Mouse (Mus musculus) G1E (cell line): ENCODE data around the gene Serpinb6d. TPM values are rescaled to one million over a fixed set of nuclear protein-coding genes. Genes with fewer than 3 reads are reported as not detected.

Source experiments
- ATAC-seq: 2 replicates; pipeline ENCODE4 v1.8.0; 2016; ENCODE audit warnings: mild to moderate bottlenecking; ENCODE audit not compliant: insufficient number of reproducible peaks, poor library complexity, low FRiP score, severe bottlenecking; ENCODE audit errors: extremely low read depth
- DNase-seq: peaks from one replicate; pipeline ENCODE4 v3.0.0; 2012; ENCODE audit warnings: low spot score
- H3K27me3 ChIP-seq: 2 replicates; pipeline ENCODE4 v1.6.1; 2012; ENCODE audit warnings: mild to moderate bottlenecking, low read length, inconsistent platforms; ENCODE audit not compliant: insufficient read depth
- H3K36me3 ChIP-seq: replicated peaks from 2 replicates; pipeline ENCODE3; 2012; ENCODE audit warnings: mild to moderate bottlenecking, inconsistent platforms
- H3K4me1 ChIP-seq: 2 replicates; pipeline ENCODE4 v1.6.1; 2012; ENCODE audit warnings: low read depth, low read length, inconsistent platforms, mixed read lengths; ENCODE audit not compliant: insufficient read depth
- H3K4me3 ChIP-seq: 2 replicates; pipeline ENCODE4 v1.5.1; 2012; ENCODE audit warnings: low read depth, mild to moderate bottlenecking, inconsistent platforms, low read length, moderate library complexity, mixed read lengths
- H3K9me3 ChIP-seq: replicated peaks from 2 replicates; pipeline ENCODE4 v1.6.1; 2012; ENCODE audit warnings: inconsistent platforms
- CTCF ChIP-seq: IDR thresholded peaks from 2 replicates; pipeline ENCODE4 v1.5.1; 2012; ENCODE audit warnings: low read depth, low read length, inconsistent platforms, mixed read lengths
- GATA1 ChIP-seq: IDR thresholded peaks from 2 replicates; pipeline ENCODE4 v1.6.1; 2012; ENCODE audit warnings: borderline replicate concordance, low read length, inconsistent platforms, mixed read lengths
- GATA2 ChIP-seq: IDR thresholded peaks from 2 replicates; pipeline ENCODE4 v1.6.1; 2012; ENCODE audit warnings: low read depth, low read length, inconsistent platforms, borderline replicate concordance
- POLR2AphosphoS5 ChIP-seq: IDR thresholded peaks from 2 replicates; pipeline ENCODE4 v1.6.1; 2012; ENCODE audit warnings: low read depth, low read length, inconsistent platforms; ENCODE audit not compliant: insufficient replicate concordance
- TAL1 ChIP-seq: conservative IDR thresholded peaks from 2 replicates; pipeline ENCODE4 v1.6.1; 2012; ENCODE audit warnings: low read depth, low read length, inconsistent platforms, mixed read lengths
- polyA plus RNA-seq: library from polyadenylated mRNA; stranded (reverse); fragments of >175 nt; gene quantifications from 2 replicates; pipeline ENCODE4 v1.2.3, GENCODE M21; 2012
- total RNA-seq, 2 experiments: library from RNA; stranded (forward) in 1 of 2; stranded (reverse) in 1 of 2; fragments of 200-1000 nt in 1 of 2; fragments of >200 nt in 1 of 2; fragmentation: Nextera tagmentation in 1 of 2; gene quantifications; 2 replicates each; pipeline ENCODE4 v1.2.3; 2014 to 2017

Gene Serpinb6d
- total RNA-seq (2014; fragmentation: Nextera tagmentation) (not detected in 2 replicates), total RNA-seq (2017) (not detected in 2 replicates), polyA plus RNA-seq (not detected in 2 replicates)

GRCm38 (mm10) chr13:33661105-33661504 lies at the start of gene Serpinb6d:
TSS of gene Serpinb6d (plus strand) at chr13:33661405.
- no peak within 1 kb of the TSS for H3K4me3 ChIP-seq
- H3K36me3 ChIP-seq = no peaks in the 10 kb centered on the region
- TF ChIP-seq CTCF (no peak), POLR2AphosphoS5 (no peak), TAL1 (no peak), GATA2 (no peak), GATA1 (no peak)
- no peak for DNase-seq
- H3K4me1 ChIP-seq = peaks cover 12% of the 10 kb centered on the region
- no peaks in the 10 kb centered on the region for H3K27me3 ChIP-seq
- no peak for ATAC-seq
- no peaks in the 10 kb centered on the region for H3K9me3 ChIP-seq

GRCm38 (mm10) chr13:33622921-33623320 lies 38.3 kb upstream of the Serpinb6d start:
- DNase-seq (no peak), ATAC-seq (no peak)
- H3K36me3 ChIP-seq = no peaks in the 10 kb centered on the region
- TF ChIP-seq GATA2 (no peak), GATA1 (no peak), TAL1 (no peak), CTCF (no peak), POLR2AphosphoS5 (no peak)
- no peaks in the 10 kb centered on the region for H3K4me1 ChIP-seq
- no peaks in the 10 kb centered on the region for H3K27me3 ChIP-seq
- H3K4me3 ChIP-seq = no peak overlapping the region
- H3K9me3 ChIP-seq = no peaks in the 10 kb centered on the region

GRCm38 (mm10) chr13:33642540-33642939 lies 18.7 kb upstream of the Serpinb6d start:
- Histone ChIP-seq H3K9me3 (no peaks in the 10 kb centered on the region), H3K4me1 (no peaks in the 10 kb centered on the region), H3K27me3 (no peaks in the 10 kb centered on the region), H3K36me3 (no peaks in the 10 kb centered on the region), H3K4me3 (no peak overlapping the region)
- ATAC-seq (no peak), DNase-seq (no peak)
- TF ChIP-seq GATA1 (no peak), TAL1 (no peak), POLR2AphosphoS5 (no peak), CTCF (no peak), GATA2 (no peak)

- H3K4me1 ChIP-seq = peaks cover 12% of the 10 kb centered on the region
- ATAC-seq (no peak), DNase-seq (no peak)
These were observed 1.3 kb downstream of the Serpinb6d start for GRCm38 (mm10) chr13:33662550-33662949.

GRCm38 (mm10) chr13:33720296-33720695 lies 59.1 kb downstream of the Serpinb6d start:
- H3K4me3 ChIP-seq = no peak overlapping the region
- no peaks in the 10 kb centered on the region for H3K27me3 ChIP-seq
- H3K4me1 ChIP-seq = peaks cover 5% of the 10 kb centered on the region
- TF ChIP-seq GATA2 (no peak), GATA1 (no peak), POLR2AphosphoS5 (no peak)
- ATAC-seq (no peak), DNase-seq (no peak)
- H3K9me3 ChIP-seq = no peaks in the 10 kb centered on the region
- no peaks in the 10 kb centered on the region for H3K36me3 ChIP-seq

More at GRCm38 (mm10) chr13:33662550-33662949, 1.3 kb downstream of the Serpinb6d start:
- no peak for TF ChIP-seq GATA2
- no peak for TF ChIP-seq TAL1
- no peak for TF ChIP-seq POLR2AphosphoS5
- no peak for TF ChIP-seq GATA1
- no peak for TF ChIP-seq CTCF
- no peaks in the 10 kb centered on the region for H3K9me3 ChIP-seq
- no peaks in the 10 kb centered on the region for H3K27me3 ChIP-seq
- no peak overlapping the region for H3K4me3 ChIP-seq
- no peaks in the 10 kb centered on the region for H3K36me3 ChIP-seq

Other genes with a start within 250 kb of the Serpinb6d start
- 0.75 TPM in 1 of 2 replicates, not detected in the other for gene Serpinb9g, start 176.6 kb upstream of the Serpinb6d start, total RNA-seq (2014; fragmentation: Nextera tagmentation)
- gene Serpinb9g, start 176.6 kb upstream of the Serpinb6d start, total RNA-seq (2017) = not detected in 2 replicates
- not detected in 2 replicates for gene Serpinb9g, start 176.6 kb upstream of the Serpinb6d start, polyA plus RNA-seq
- gene Serpinb6e, start 182.0 kb downstream of the Serpinb6d start, total RNA-seq (2014; fragmentation: Nextera tagmentation) = not detected in 2 replicates
- not detected in 2 replicates for gene Serpinb6e, start 182.0 kb downstream of the Serpinb6d start, total RNA-seq (2017)
- not detected in 2 replicates for gene Serpinb6e, start 182.0 kb downstream of the Serpinb6d start, polyA plus RNA-seq
- gene Serpinb6c, start 244.3 kb downstream of the Serpinb6d start, total RNA-seq (2014; fragmentation: Nextera tagmentation) = not detected in 2 replicates
- not detected in 2 replicates for gene Serpinb6c, start 244.3 kb downstream of the Serpinb6d start, total RNA-seq (2017)
- not detected in 2 replicates for gene Serpinb6c, start 244.3 kb downstream of the Serpinb6d start, polyA plus RNA-seq